Mouse (Mus musculus): ENCODE results near the gene Ppip5k2. TPM values are rescaled to one million over a fixed set of nuclear protein-coding genes. Genes with fewer than 3 reads are reported as not detected.

Ppip5k2 gene
- polyA plus RNA-seq, 1 experiment from 2014 or later: 50.5 TPM

- WGBS: 90% methylated on average over 11 of the region's 11 CpGs
- DNase-seq (ENCODE audit: low spot score): no peak
- no peak overlapping the region for H3K27ac ChIP-seq (ENCODE audit: low read depth)
- no peaks in the 10 kb centered on the region for H3K9me3 ChIP-seq (ENCODE audit: control insufficient read depth, low read length)
- no peaks in the 10 kb centered on the region for H3K4me1 ChIP-seq (replicated peaks; ENCODE audit: control insufficient read depth, insufficient read depth, low read length)
- no peaks in the 10 kb centered on the region for H3K27me3 ChIP-seq (replicated peaks; ENCODE audit: control insufficient read depth, insufficient read depth, low read length)
- H3K4me2 ChIP-seq (ENCODE audit: low read length): no peak overlapping the region
- no peak overlapping the region for H3K9ac ChIP-seq (ENCODE audit: low read length)
- no peak for ATAC-seq (replicated peaks; ENCODE audit: low FRiP score, low TSS enrichment, low read depth)
- no peak overlapping the region for H3K4me3 ChIP-seq (ENCODE audit: low read depth, low read length)
- H3K36me3 ChIP-seq (ENCODE audit: control insufficient read depth, insufficient read depth, low read length): 0 out of 2 replicates have a peak, but pooled peaks cover 4% of the 10 kb centered on the region
These were observed 15.6 kb upstream of the Ppip5k2 start for GRCm38 (mm10) chr1:97785685-97786393.

GRCm38 (mm10) chr1:97784928-97785327 lies 14.7 kb upstream of the Ppip5k2 start:
- 79% methylated on average over 7 of the region's 7 CpGs for WGBS
- no peak overlapping the region for H3K4me2 ChIP-seq (ENCODE audit: low read length)
- DNase-seq (ENCODE audit: low spot score) (no peak), ATAC-seq (replicated peaks; ENCODE audit: low FRiP score, low TSS enrichment, low read depth) (no peak)
- H3K9me3 ChIP-seq (ENCODE audit: control insufficient read depth, low read length): no peaks in the 10 kb centered on the region
- no peak overlapping the region for H3K27ac ChIP-seq (ENCODE audit: low read depth)
- H3K4me3 ChIP-seq (ENCODE audit: low read depth, low read length): no peak overlapping the region
- no peaks in the 10 kb centered on the region for H3K27me3 ChIP-seq (replicated peaks; ENCODE audit: control insufficient read depth, insufficient read depth, low read length)
- 0 out of 2 replicates have a peak, but pooled peaks cover 4% of the 10 kb centered on the region for H3K36me3 ChIP-seq (ENCODE audit: control insufficient read depth, insufficient read depth, low read length)
- no peak overlapping the region for H3K9ac ChIP-seq (ENCODE audit: low read length)
- H3K4me1 ChIP-seq (replicated peaks; ENCODE audit: control insufficient read depth, insufficient read depth, low read length): no peaks in the 10 kb centered on the region

DNA sequence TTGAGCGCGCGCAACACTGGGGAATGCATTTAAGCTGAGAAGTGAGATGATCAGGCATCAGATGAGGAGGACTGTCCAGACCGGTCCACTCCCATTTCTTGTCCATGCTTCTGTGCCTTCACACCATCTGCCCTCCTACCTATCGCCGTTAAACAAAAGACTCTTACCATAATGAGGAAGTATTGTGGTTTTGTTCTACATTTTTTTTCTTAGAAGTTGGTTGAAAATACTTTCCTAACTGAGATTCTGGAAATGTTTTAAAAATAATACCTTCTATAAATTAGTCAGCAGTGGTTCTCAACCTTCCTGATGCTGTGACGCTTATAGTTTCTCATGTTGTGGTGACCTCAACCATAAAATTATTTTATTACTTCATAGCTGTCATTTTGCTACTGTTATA lies 11.5 kb upstream of the Ppip5k2 start:
- no peak for DNase-seq (ENCODE audit: low spot score)
- Histone ChIP-seq H3K27me3 (replicated peaks; ENCODE audit: control insufficient read depth, insufficient read depth, low read length) (no peaks in the 10 kb centered on the region), H3K9ac (ENCODE audit: low read length) (no peak overlapping the region), H3K4me2 (ENCODE audit: low read length) (no peak overlapping the region), H3K4me1 (replicated peaks; ENCODE audit: control insufficient read depth, insufficient read depth, low read length) (no peaks in the 10 kb centered on the region), H3K9me3 (ENCODE audit: control insufficient read depth, low read length) (no peaks in the 10 kb centered on the region), H3K27ac (ENCODE audit: low read depth) (no peak overlapping the region), H3K36me3 (ENCODE audit: control insufficient read depth, insufficient read depth, low read length) (no peaks in the 10 kb centered on the region), H3K4me3 (ENCODE audit: low read depth, low read length) (no peak overlapping the region)
- no peak for ATAC-seq (replicated peaks; ENCODE audit: low FRiP score, low TSS enrichment, low read depth)
- 93% methylated on average over 7 of the region's 7 CpGs for WGBS

- DNase-seq (ENCODE audit: low spot score): no peak
These were observed 3.8 kb upstream of the Ppip5k2 start for GRCm38 (mm10) chr1:97773973-97774372.

GRCm38 (mm10) chr1:97773362-97773761 lies 3.2 kb upstream of the Ppip5k2 start:
- no peak overlapping the region for H3K27ac ChIP-seq (ENCODE audit: low read depth)

More at GRCm38 (mm10) chr1:97773973-97774372, 3.8 kb upstream of the Ppip5k2 start:
- peaks cover 3% of the 10 kb centered on the region; the same call in 1 of the 2 replicates for H3K4me1 ChIP-seq (replicated peaks; ENCODE audit: control insufficient read depth, insufficient read depth, low read length)
- H3K36me3 ChIP-seq (ENCODE audit: control insufficient read depth, insufficient read depth, low read length): no peaks in the 10 kb centered on the region; the same call in 1 of the 2 replicates
- H3K27me3 ChIP-seq (replicated peaks; ENCODE audit: control insufficient read depth, insufficient read depth, low read length): no peaks in the 10 kb centered on the region
- no peak for ATAC-seq (replicated peaks; ENCODE audit: low FRiP score, low TSS enrichment, low read depth)
- 95% methylated on average over 2 of the region's 2 CpGs for WGBS
- H3K9me3 ChIP-seq (ENCODE audit: control insufficient read depth, low read length): no peaks in the 10 kb centered on the region
- H3K4me2 ChIP-seq (ENCODE audit: low read length): no peak overlapping the region
- H3K9ac ChIP-seq (ENCODE audit: low read length): no peak overlapping the region
- no peak overlapping the region for H3K4me3 ChIP-seq (ENCODE audit: low read depth, low read length)
- H3K27ac ChIP-seq (ENCODE audit: low read depth): no peak overlapping the region

DNA sequence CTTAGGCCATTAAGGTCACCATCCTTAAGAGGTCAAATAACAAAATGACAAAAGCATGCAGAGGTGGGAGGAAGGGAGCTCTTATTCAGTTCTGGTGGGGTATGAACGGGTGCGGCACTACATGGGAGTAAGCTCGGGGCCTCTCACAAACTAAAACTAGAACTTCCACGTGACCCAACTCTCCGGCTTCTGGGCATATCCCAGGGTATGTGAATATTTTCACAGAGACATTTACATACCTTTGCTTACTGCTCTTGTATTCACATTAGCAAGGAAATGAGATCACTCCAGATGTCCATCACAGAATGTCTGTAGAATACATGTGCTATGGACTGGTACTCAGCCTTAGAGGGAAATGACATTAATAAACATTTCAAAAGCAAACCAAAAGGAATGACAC lies 1.5 kb upstream of the Ppip5k2 start:
- no peak overlapping the region for H3K4me2 ChIP-seq (ENCODE audit: low read length)
- no peaks in the 10 kb centered on the region; the same call in 1 of the 2 replicates for H3K36me3 ChIP-seq (ENCODE audit: control insufficient read depth, insufficient read depth, low read length)
- H3K9me3 ChIP-seq (ENCODE audit: control insufficient read depth, low read length): no peaks in the 10 kb centered on the region
- no peak overlapping the region for H3K27ac ChIP-seq (ENCODE audit: low read depth)
- no peaks in the 10 kb centered on the region for H3K27me3 ChIP-seq (replicated peaks; ENCODE audit: control insufficient read depth, insufficient read depth, low read length)
- 92% methylated on average over 5 of the region's 5 CpGs for WGBS
- ATAC-seq (replicated peaks; ENCODE audit: low FRiP score, low TSS enrichment, low read depth) (no peak), DNase-seq (ENCODE audit: low spot score) (no peak)
- H3K4me3 ChIP-seq (ENCODE audit: low read depth, low read length): no peak overlapping the region
- peaks cover 15% of the 10 kb centered on the region for H3K4me1 ChIP-seq (replicated peaks; ENCODE audit: control insufficient read depth, insufficient read depth, low read length)
- no peak overlapping the region for H3K9ac ChIP-seq (ENCODE audit: low read length)

More at GRCm38 (mm10) chr1:97773362-97773761, 3.2 kb upstream of the Ppip5k2 start:
- no peak overlapping the region for H3K4me3 ChIP-seq (ENCODE audit: low read depth, low read length)
- H3K4me1 ChIP-seq (replicated peaks; ENCODE audit: control insufficient read depth, insufficient read depth, low read length): peaks cover 8% of the 10 kb centered on the region
- H3K9ac ChIP-seq (ENCODE audit: low read length): no peak overlapping the region
- no peaks in the 10 kb centered on the region for H3K27me3 ChIP-seq (replicated peaks; ENCODE audit: control insufficient read depth, insufficient read depth, low read length)
- no peaks in the 10 kb centered on the region for H3K9me3 ChIP-seq (ENCODE audit: control insufficient read depth, low read length)
- ATAC-seq (replicated peaks; ENCODE audit: low FRiP score, low TSS enrichment, low read depth) (no peak), DNase-seq (ENCODE audit: low spot score) (no peak)
- WGBS: 87% methylated on average over 6 of the region's 6 CpGs
- no peaks in the 10 kb centered on the region; the same call in 1 of the 2 replicates for H3K36me3 ChIP-seq (ENCODE audit: control insufficient read depth, insufficient read depth, low read length)
- no peak overlapping the region for H3K4me2 ChIP-seq (ENCODE audit: low read length)

GRCm38 (mm10) chr1:97771118-97771517 lies 907 bp upstream of the Ppip5k2 start:
- Histone ChIP-seq H3K27ac (ENCODE audit: low read depth) (no peak overlapping the region), H3K9ac (ENCODE audit: low read length) (no peak overlapping the region), H3K4me1 (replicated peaks; ENCODE audit: control insufficient read depth, insufficient read depth, low read length) (peaks cover 15% of the 10 kb centered on the region), H3K27me3 (replicated peaks; ENCODE audit: control insufficient read depth, insufficient read depth, low read length) (no peaks in the 10 kb centered on the region), H3K4me3 (ENCODE audit: low read depth, low read length) (peak overlapping the region; percentile 99), H3K9me3 (ENCODE audit: control insufficient read depth, low read length) (no peaks in the 10 kb centered on the region), H3K4me2 (ENCODE audit: low read length) (peak overlapping the region; percentile 73), H3K36me3 (ENCODE audit: control insufficient read depth, insufficient read depth, low read length) (no peaks in the 10 kb centered on the region; the same call in 1 of the 2 replicates)
- DNase-seq (ENCODE audit: low spot score): no peak
- 72% methylated on average over 7 of the region's 7 CpGs for WGBS
- ATAC-seq (replicated peaks; ENCODE audit: low FRiP score, low TSS enrichment, low read depth): no peak

- H3K9ac ChIP-seq (ENCODE audit: low read length): peak overlapping the region; percentile 90
- no peaks in the 10 kb centered on the region for H3K36me3 ChIP-seq (ENCODE audit: control insufficient read depth, insufficient read depth, low read length)
- H3K4me2 ChIP-seq (ENCODE audit: low read length): peak overlapping the region; percentile 63
- peaks cover 15% of the 10 kb centered on the region for H3K4me1 ChIP-seq (replicated peaks; ENCODE audit: control insufficient read depth, insufficient read depth, low read length)
- DNase-seq (ENCODE audit: low spot score) (peak; percentile 80), ATAC-seq (replicated peaks; ENCODE audit: low FRiP score, low TSS enrichment, low read depth) (peak; percentile 61)
- under 1% methylated on average over 40 of the region's 40 CpGs for WGBS
- H3K27ac ChIP-seq (ENCODE audit: low read depth): peak overlapping the region; percentile 82
- H3K27me3 ChIP-seq (replicated peaks; ENCODE audit: control insufficient read depth, insufficient read depth, low read length): no peaks in the 10 kb centered on the region
- no peaks in the 10 kb centered on the region for H3K9me3 ChIP-seq (ENCODE audit: control insufficient read depth, low read length)
- H3K4me3 ChIP-seq (ENCODE audit: low read depth, low read length): peak overlapping the region; percentile 99
These were observed 812 bp downstream of the Ppip5k2 start for GRCm38 (mm10) chr1:97769294-97769903.

All from intestine, embryonic 14.5 days (tissue).